Mouse (Mus musculus) adipocyte (in vitro differentiated cells): Measurements from ENCODE around the gene Dhx8.

Experiments used
- DNase-seq: peaks from one replicate; pipeline ENCODE4 v3.0.0-alpha.2; 2016; ENCODE audit warnings: low spot score

Gene Dhx8

DNA sequence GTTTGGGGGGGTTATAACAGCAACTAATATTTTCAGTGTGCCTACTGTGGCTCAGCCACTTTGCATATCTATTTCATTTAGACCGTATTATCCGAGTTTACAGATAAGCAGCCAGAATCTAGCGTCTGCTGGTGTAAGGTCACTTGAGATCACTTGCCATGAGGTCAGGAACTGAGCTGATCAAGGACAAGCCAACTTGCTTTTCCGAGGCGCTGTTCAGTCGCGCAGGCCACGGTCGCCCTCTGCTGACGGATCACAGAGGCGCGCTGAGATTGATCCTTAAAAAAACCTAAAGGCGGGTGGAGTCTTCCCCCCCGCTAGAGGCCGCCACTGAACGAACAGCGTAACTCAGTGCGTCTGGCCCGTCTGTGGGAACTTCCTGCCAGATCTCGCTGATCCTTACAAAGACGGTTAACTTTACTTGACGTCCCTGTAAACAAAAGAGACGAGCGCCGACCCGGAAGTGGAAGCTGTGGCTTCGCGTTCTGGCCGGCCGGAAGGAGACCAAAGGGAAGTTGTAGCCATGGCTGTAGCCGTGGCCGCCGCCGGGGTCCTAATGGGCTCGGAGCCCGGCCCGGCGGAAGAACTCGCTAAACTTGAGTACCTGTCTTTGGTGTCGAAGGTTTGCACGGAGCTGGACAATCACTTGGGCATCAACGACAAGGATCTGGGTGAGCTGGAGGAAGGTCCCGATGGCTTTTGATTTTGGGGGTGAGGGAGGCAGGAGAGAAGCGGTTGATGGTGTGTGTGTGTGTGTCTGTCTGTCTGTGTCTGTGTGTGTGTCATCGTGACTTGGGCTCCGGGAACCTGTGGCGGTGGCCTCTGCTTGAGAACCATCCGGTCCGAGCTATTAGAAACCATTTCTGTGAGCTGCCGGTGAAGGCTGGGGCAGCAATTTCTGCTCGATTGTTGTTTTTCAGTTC is at the start of gene Dhx8:
Dhx8 (plus strand) TSS at position 402 of the 923 bp plus-strand sequence.
- peak; percentile 99 for DNase-seq

DNA sequence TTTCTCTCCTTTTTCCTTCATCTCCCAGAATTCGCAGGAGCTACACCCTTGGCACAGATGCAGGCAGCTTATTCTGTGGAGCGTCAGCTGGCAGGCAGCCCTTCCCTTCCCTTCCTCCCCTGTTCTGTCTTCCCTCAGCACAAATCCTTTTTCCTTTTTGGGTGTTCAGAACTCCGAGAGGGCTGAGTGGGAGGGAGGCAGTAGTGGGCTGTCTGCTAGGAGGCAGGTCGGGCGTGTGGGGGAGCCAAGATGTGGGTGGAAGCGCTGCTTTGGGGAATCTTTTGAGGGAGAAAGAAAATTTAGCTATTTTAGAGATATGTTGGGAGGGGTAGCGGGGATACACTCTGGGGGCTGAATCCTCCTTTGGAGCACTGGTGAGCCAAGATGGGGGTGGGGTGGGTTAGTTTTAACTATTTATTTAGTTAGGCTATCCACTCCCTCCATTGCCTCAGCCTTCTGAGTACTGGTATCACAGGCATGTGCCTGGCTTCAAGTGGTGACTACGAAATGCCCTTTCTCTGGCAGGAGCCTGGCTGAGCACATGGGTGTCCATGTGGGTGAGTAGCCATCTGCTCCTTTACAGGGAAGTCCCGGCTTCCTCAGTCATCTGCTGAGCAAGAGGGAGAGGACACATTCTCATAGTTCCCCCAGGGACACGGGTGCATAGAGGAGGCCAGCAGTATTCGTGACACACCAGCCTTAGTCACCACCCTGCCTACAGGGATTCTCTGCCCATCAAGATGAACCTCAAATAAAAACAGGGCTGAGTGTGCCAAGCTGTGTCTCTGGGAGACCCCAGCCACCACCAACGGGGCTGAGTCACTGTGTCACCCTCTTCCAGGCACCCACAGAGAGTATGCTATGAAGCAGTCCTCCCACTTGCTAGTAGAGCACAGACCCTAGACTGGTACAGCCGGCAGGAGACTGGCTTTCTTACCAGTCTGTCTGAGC is 45.1 kb upstream of the Dhx8 start:
- DNase-seq: peak; percentile 65

DNA sequence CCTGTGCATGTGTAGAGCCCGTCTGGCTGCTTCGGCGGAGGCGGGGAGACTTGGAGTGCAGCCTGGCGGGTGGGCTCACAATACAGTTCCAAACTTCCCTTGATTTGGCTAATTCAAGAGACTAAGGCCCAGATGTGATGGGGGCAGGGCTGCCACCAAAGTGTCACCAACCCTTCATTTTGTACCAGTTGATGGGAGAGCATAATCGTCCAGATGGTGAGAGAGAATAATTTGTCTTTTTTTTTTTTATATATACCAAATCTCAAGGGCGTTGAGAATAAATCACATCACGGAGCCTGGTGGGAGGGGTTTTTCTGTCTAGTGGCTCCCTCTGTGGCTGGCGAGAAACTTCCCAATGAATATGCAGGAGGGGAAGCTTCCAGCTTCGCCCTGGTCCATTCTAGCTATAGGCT is 43.0 kb upstream of the Dhx8 start:
- DNase-seq: no peak

DNA sequence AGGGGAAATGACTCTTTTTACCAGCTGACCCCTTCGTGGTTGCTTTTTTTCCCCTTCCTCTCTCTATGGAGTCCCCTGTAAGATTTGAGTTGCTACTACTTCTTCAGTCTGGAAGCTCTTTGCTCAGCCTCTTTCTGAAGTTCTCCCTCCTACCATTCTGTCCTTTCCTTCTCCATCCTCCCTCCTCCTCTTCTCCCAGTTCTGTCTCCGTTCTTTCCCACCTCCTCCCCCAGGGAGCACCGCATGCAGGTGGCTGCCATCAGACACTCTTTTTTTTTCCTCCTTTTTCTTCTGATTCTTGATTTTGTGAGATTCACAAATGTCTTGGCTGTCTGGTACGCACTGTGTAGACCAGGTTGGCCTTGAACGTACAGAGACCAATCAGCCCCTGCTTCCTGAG is 42.4 kb upstream of the Dhx8 start:
- DNase-seq: no peak

DNA sequence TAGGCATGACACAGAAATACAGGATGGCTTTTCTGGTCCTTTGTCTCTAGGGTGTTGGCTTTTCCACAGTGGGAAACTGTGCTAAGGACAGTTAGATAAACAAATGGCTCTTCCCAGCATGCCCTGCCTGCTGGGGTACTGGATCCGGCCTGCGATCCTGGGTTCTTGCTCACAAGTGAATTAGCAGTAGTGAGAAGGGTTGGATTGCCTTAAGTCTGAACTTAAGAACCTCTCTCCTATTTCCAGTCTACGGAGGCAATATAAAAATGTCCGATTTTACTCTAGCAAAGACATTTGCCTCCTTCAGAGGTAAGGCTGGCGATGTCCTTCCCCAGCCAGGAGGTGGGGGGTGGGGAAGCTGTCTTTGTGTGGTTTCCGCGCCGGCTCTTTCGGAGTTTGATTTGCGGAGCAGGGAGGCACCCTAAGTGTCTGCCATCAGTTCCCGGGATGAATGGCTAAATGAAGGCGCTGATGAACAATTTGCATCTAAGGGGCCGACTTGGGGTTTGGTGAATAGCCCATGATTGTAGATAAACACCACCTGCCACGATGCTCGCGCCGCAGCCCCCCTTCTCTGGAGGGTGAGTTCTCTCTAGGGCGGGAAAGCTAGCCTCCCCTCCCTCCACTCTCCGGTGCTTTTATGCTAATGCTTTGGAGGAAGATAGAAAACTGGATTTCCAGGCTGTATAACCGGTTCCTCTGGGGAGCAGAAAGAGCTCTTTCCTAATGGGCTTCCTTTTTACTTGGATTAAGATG is 36.6 kb upstream of the Dhx8 start:
- no peak for DNase-seq

DNA sequence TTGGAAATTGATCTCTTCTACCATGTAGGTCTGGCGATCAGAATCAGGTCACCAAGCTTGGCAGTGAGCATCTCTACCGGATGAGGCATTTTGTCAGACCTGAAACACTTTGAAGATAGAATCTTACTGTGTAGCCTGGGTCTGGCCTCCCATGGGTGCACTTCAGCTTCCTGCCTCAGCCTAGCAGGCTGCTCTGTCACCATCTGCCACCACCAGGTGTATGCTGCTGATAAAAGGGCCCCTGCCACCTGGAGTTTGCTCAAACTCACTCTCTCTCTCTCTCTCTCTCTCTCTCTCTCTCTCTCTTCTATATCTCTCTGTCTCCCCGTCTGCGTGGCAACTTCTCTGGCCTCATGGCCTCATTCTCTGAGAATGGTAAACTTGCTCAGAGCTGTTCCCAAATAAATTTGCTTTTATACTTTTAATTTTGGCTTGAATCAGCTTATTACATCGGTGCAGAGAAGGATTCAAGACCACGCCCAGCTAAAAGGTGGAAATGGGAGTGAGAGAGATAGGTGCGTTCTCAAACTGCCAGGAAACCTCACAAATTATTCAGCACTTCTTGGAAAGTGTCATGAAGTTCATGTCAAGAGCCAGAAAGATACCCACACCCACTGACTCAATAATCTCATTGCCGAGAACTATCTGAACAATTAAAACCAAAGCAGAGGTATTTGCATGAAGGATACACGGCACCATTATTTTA is 35.4 kb upstream of the Dhx8 start:
- DNase-seq: no peak

DNA sequence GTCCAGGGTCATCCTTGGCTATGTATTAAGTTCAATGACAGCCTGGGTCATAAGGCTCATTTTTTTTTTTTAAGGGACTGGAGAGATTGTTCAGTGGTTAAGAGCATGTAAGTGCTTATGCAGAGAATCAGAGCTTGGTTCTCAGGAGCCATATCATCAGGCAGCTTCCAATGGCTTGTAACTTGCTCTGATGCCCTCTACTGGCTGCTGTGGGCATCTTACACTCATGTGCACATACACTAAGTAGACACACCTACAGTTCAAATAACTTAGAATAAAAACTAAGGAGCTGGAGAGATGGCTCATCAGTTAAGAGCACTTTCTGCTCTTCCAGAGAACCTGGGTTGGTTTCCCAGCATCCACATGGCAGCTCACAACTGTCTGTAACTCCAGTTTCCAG is 34.6 kb upstream of the Dhx8 start:
- no peak for DNase-seq

DNA sequence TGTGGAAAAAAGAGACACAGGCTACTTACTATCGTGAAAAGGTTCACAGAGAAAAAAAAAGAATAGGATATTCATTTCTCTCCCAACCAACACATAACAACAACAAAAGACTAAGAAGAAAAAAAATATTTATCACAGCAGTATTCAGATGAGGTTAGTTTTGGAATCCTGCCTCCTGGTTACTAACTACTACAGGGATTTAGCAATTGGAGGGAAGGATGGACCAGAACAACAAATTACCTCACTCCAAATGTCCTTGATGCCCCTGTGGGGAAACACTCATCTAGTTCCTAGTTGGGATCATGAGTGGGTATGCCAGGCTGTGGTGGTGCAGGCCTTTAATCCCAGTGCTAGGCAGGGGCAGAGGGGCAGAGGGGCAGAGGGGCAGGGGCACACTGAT is 33.2 kb upstream of the Dhx8 start:
- no peak for DNase-seq

DNA sequence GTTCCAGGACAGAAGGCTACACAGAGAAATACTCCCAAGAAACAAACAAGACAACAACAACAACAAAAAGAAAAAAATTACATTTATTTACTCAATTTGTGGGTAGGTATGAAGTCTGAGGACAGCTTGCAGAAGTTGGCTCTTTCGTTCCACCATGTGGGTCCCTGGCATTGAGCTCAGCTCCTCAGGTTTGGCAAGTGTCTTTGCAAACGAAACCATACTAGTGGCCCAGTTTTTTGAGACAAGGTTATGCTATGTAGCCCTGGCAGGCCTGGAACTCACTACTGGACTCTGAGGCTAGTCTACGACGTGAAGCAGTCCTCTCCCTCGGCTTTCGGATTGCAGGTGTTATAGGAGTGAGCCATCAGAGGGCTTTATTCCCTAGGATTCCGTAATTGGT is 32.7 kb upstream of the Dhx8 start:
- DNase-seq: no peak

DNA sequence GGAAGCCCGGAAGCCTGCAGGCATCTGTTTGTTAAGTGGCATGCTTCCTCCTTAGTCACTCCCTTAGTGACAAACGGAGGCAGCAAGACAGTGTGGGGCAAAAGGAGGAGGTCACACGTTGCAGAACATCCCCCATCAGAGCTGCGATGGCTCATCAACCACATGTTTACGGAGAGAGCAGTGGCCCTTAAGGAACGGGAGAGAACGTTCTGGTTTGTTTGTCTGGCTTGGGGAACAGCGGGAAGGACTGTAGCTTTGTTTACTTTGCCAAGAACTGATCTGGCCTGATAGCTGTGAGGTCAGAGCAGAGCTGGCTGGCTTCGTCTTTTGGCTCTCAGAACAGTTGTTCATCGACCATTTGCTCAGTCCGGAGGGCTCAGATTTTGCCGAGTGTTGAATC is 32.3 kb upstream of the Dhx8 start:
- peak; percentile 13 for DNase-seq

DNA sequence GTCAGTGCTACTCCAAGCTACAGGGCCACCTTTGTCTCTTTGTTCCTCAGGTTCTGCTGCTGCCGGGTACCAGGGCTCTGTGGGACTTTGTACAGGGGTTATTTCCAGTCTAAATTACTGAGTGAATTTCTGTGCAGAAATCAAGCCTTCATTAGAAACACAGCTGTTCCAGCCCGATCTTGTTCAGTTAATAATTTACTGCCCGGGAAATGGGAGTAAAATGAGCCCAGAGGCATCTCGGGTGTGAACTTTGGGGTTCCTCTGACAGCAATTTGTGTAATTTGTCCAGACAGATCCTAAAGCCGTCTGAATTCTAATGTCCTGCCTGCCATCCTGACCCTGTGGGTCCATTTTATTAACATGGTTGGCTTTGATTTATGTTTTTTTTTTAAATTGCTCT is 28.6 kb upstream of the Dhx8 start:
- no peak for DNase-seq

DNA sequence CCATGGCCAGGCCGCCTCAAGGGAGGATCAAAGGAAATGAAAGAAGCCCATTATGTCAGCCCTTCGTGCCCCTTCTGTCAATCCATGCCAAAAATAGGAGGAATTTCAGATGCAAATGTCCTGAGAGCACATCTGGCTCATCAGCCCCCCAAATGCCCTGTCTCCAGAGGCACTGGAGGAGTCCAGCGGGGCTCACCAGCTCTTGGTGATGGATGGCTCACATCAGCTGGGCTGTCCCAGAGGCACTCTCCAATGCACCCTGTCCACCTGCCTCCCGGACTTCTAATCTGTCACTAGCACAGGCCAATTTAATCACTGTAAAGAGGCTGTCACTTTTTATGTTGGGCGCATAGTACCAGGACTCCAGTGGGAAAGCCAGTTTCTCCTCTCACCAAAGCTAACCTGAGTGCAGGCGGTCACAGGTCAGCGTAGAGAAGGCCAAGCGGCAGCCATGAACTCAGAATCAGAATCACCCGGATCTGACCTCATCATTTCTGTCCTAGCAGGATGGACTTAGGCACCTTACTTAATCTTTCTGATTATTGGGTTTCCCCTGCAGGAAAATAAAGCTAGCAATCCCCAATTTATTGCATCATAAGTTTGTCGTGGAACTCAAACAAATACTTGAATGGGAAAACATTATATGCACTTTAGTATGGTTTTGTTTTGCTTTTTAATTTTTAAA is 25.8 kb upstream of the Dhx8 start:
- no peak for DNase-seq

DNA sequence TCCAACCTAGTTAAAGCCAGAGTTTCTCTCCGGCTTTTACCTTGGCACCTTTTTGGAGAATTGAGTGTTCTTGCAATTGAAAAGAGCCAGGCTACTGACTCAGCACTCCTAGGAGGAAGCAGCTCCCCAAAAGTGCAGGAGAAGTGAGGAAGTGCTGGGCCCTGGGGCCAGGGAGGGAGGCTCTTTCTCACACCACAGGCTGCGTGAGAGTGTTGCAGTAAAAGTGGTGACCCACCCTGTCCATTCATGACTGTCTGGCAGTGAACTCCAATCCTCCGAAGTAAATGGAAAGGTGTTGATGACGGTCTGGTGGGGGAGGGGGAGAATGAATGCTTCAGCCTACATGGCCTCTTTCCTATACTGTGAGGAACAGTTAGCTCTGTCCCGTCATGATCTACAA is 24.2 kb upstream of the Dhx8 start:
- DNase-seq: no peak

DNA sequence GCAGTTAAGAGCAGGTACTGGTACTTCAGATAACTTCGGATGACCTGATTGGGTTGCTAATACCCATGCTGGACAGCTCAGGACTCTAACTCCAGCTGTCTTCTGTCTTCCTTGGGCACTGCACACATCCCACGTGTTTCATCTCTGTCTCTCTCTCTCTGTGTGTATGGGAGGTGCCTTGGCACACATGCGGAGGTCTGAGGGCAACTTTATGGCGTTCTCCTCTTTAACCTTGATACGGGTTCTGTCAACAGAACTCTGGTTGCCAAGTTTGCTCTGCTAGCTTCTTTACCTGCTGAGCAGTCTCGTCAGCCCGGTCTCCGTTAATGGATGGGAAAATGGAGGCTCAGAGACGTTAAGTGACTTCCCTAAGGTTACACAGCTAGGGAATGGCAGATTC is 19.9 kb upstream of the Dhx8 start:
- DNase-seq: no peak

DNA sequence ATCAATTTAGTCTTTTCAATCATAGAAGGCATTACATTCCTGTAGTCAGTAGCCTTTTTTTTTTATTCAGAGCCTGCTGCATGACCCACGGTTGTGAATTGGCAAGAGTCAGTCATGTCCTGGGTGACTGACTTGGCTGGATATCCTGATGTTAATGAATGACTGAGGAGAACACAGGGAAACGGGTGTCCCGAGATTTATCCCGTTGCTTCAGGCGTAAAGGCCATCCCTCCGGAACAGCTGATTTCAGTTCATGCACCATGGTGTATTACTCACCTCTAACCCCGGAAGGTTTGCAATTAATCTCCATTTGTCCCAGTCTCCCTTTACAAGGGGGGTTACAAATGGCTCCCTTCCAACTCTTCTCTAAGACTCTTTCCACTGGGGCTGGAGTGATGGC is 18.7 kb upstream of the Dhx8 start:
- no peak for DNase-seq

DNA sequence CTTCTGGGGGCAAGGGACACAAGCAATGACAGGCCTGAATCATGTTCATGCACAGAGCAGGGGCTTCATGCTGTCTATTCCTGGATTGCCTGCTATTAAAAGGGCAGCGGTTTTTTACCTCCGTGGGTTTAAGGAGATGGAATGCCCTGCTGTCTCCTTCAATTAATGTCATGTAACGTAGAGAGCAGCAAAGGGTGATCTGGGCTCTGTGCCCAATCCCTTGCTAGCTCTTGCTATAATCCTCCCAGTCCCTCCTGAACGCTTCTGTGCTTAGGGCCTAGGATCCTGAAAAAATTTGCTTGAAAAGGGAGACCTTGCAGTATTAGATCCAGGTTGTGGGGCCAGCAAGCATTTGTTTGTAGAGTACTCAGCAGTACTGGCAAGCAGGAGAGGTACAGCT is 14.4 kb upstream of the Dhx8 start:
- no peak for DNase-seq

DNA sequence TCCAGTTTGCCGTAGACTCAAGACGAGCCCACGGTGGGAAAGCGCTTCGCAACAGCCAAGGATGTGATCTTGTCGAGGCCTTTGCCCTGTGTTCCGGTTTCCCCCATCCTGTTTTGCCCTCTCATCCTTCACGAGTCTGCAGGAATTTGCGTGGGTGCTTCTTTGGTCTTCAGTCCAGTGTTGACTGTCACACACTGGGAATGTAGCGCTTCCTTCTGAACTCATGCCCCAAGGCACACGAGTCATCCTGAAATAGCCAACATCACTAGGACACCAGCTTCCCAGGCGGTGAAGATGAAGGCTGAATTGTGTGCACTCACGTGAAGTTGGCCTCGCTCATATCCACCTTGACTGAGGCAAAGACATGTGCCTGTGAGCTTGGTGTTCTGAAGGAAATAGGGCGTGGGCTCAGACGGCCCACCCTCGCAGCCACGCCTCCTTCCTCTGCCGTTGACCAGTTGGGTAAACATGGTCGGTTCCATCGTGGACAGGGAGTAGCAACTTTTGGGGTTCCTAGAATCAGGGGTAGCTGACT is 12.7 kb upstream of the Dhx8 start:
- DNase-seq: no peak

DNA sequence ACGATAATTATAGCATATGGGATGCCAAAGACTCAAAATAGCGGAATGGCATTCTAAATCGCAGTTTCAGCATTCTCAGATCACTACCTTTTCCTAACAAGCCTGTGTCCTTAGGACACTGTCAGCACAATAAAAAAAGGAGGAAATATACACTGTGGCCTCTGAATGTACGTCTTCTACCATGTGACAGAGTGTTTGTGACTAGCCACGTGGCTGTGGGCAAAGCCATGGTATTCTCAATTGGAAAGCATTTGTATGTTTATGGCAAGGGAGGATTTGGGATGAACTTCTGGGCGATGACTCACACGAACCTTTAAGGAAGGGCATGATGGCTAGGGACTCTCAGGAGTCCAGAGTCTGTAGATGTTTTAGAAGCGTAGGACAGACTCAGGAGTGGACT is 7.7 kb upstream of the Dhx8 start:
- DNase-seq: no peak

DNA sequence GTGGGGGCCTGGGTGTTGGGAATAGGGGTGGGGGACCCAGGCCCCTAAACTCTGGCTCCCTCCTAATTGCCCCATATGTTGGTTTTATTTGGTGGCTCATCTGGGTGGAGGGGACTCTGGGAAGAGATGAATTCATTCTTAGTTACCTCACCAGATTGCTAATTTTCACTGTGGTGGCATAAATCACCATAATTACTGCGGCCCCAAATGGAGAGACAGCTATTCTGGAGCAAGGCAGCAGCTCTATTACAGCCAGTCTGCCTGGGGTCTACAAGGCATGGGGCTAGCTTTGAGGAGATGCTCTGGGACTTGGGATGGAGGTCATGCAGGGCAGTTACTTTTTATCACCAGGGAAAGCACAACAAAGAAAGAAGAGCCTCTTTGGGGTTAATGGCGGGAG is 6.0 kb upstream of the Dhx8 start:
- DNase-seq: no peak

DNA sequence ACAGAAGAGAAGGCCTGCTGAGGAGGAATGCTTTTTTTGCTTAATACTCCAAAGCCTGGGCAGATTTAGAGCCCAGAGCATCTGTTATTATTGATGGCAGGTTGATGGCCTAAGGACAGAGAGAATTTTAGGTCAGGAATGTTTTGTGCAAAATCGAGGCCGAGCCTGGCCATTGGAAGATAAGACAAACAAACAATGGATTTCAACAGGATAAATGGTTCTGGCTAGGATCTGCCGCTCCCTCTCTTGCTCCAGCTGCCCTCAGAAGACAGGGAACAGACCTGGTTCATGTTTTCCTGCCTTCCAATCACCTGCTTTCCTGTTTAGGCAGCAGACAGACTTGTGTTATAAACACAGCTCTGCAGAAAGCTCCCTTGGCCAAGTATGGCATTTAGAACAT is 3.4 kb upstream of the Dhx8 start:
- no peak for DNase-seq

DNA sequence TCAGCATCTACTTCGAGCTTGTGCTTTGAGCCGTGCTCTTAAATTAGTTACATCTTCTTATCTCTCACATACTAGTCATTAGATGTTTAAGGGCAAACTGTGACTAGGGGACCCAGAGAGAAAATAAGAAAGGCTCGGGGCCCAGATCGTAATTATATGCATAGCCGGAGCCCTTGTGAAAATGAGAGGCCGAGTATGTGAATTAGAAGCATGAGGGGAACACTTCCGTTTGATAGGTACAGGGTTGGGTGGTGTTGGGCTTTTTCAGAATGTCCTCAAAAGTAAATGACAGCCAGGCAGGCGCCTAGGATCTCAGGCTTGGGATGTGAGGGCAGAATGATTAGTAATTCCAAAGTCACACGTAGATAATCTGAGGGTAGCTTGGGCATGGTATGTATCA is 877 bp downstream of the Dhx8 start:
- DNase-seq: no peak
